Mouse (Mus musculus) cerebellum, adult 11-12 months (tissue): Measurements from ENCODE around the gene Scd1.

Experiments used
- DNase-seq: peaks from one replicate; pipeline ENCODE4 v3.0.0; 2022

Gene Scd1

GRCm38 (mm10) chr19:44407341-44408222 lies at the start of gene Scd1:
Scd1 (minus strand) TSS chr19:44407879.
- peak; percentile 91 for DNase-seq

GRCm38 (mm10) chr19:44455356-44455755 lies 47.7 kb upstream of the Scd1 start:
- DNase-seq, result no peak

- no peak for DNase-seq
These were observed 47.2 kb upstream of the Scd1 start for GRCm38 (mm10) chr19:44454862-44455261.

GRCm38 (mm10) chr19:44447927-44448326 lies 40.2 kb upstream of the Scd1 start:
- DNase-seq, result no peak

- no peak for DNase-seq
These were observed 38.1 kb upstream of the Scd1 start for GRCm38 (mm10) chr19:44445755-44446154.

- DNase-seq, result no peak
These were observed 31.6 kb upstream of the Scd1 start for GRCm38 (mm10) chr19:44439302-44439701.

- no peak for DNase-seq
These were observed 30.3 kb upstream of the Scd1 start for GRCm38 (mm10) chr19:44437975-44438374.

- DNase-seq, result no peak
These were observed 24.4 kb upstream of the Scd1 start for GRCm38 (mm10) chr19:44432084-44432483.

- DNase-seq, result no peak
These were observed 20.0 kb upstream of the Scd1 start for GRCm38 (mm10) chr19:44427721-44428120.

GRCm38 (mm10) chr19:44422051-44422631 lies 14.5 kb upstream of the Scd1 start:
- no peak for DNase-seq

- DNase-seq, result no peak
These were observed 11.9 kb upstream of the Scd1 start for GRCm38 (mm10) chr19:44419530-44419929.

- peak; percentile 47 for DNase-seq
These were observed 11.3 kb upstream of the Scd1 start for GRCm38 (mm10) chr19:44418945-44419344.

- DNase-seq, result no peak
These were observed 10.9 kb upstream of the Scd1 start for GRCm38 (mm10) chr19:44418544-44418943.

GRCm38 (mm10) chr19:44418061-44418460 lies 10.4 kb upstream of the Scd1 start:
- no peak for DNase-seq

- DNase-seq, result no peak
These were observed 9.8 kb upstream of the Scd1 start for GRCm38 (mm10) chr19:44417448-44417847.

- DNase-seq, result peak; percentile 10
These were observed 8.6 kb upstream of the Scd1 start for GRCm38 (mm10) chr19:44416240-44416639.

GRCm38 (mm10) chr19:44415464-44415863 lies 7.8 kb upstream of the Scd1 start:
- no peak for DNase-seq

- DNase-seq, result no peak
These were observed 2.8 kb upstream of the Scd1 start for GRCm38 (mm10) chr19:44410269-44410992.

GRCm38 (mm10) chr19:44408595-44408994 lies 916 bp upstream of the Scd1 start:
- DNase-seq, result no peak

- DNase-seq, result peak; percentile 64
These were observed 505 bp upstream of the Scd1 start for GRCm38 (mm10) chr19:44408223-44408545.

GRCm38 (mm10) chr19:44403546-44403945 lies 4.1 kb downstream of the Scd1 start:
- no peak for DNase-seq

GRCm38 (mm10) chr19:44400484-44401197 lies 7.0 kb downstream of the Scd1 start:
- DNase-seq, result peak; percentile 92

- peak; percentile 80 for DNase-seq
These were observed 7.6 kb downstream of the Scd1 start for GRCm38 (mm10) chr19:44400076-44400475.
